Mouse (Mus musculus) stomach, adult 2 months (tissue): Measurements from ENCODE around the gene Nudt1. TPM values are rescaled to one million over a fixed set of nuclear protein-coding genes. Genes with fewer than 3 reads are reported as not detected.

ENCODE experiments used
- polyA plus RNA-seq: library from polyadenylated mRNA; depleted of rRNA; stranded (reverse); fragments of >200 nt; gene quantifications from 2 replicates; pipeline ENCODE4 v1.2.3, GENCODE M21; 2012; rRNA removed

Nudt1 gene
- 1.8 and 3.2 TPM in 2 replicates for polyA plus RNA-seq

GRCm38 (mm10) chr5:140321042-140321755, at the start of gene Nudt1, which contains the start of gene Mad1l1:
Gene Nudt1, plus strand, starts transcription at chr5:140321656.
Gene Mad1l1, minus strand, starts transcription at chr5:140321552.

DNA sequence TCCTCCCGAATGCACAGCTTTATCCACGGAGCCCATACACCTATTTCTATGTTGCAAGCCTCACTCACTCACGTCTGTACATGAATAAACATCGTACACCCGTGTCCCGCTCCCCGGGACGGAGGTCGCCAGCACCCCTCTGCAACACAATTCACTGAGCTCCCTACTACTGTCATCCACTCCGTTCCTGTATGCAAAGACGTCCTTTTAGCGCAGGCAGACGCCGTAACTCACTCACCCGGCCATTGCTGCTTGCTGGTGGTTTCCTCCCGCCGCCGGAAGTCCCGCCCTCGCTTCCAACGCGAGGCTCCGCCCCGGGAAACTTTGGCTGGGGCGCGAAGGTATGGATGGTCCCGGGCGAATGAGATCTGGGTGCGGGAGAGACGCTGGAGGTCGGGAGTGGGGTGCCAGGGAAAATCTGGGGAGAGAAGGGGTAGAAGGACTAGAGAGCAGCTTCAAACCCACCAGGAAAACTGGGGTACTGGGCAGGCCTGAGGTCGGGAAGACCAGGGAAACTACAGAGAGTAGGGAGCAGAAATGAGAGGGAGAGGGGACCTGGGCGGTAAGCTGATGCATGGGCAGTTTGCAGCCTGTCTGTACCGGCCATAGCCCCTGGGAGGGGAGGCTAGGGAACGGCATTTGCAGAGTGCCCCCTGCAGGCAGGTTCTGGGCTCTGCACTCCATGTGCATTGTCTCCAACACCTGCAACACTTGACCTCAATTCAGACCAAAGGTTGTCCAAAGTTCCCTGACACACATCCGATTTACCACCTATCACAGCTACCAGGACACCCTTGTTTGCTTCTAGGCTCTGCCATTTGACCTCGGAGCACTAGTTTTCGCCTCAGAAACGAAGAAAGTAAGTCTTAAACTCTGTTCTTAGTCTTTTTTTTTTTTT, 10.4 kb downstream of the Nudt1 start, which contains the start of gene Mrm2:
TSS of gene Mrm2 (minus strand) at position 284 of the 898 bp plus-strand sequence.

Other genes starting within 250 kb of the Nudt1 start
- 14.5 and 14.8 TPM in 2 replicates for gene Mad1l1, start 104 bp upstream of the Nudt1 start, polyA plus RNA-seq
- gene Mrm2, start 10.2 kb downstream of the Nudt1 start, polyA plus RNA-seq, result 3.1 and 3.2 TPM in 2 replicates
- gene Snx8, start 67.6 kb downstream of the Nudt1 start, polyA plus RNA-seq, result 6.2 and 7.8 TPM in 2 replicates
- 56.8 and 66.9 TPM in 2 replicates for gene Eif3b, start 97.7 kb downstream of the Nudt1 start, polyA plus RNA-seq
- not detected in 2 replicates for gene Gm4869, start 124.0 kb downstream of the Nudt1 start, polyA plus RNA-seq
- 13.9 and 18.6 TPM in 2 replicates for gene Chst12, start 183.9 kb downstream of the Nudt1 start, polyA plus RNA-seq
- gene Grifin, start 243.4 kb downstream of the Nudt1 start, polyA plus RNA-seq, result not detected in 2 replicates